Mouse (Mus musculus): ENCODE results near the gene Lpin2. TPM values are rescaled to one million over a fixed set of nuclear protein-coding genes. Genes with fewer than 3 reads are reported as not detected.
A peak's percentile ranks its signal among the peaks of the same experiment; 100 is the strongest.

The Lpin2 gene
- polyA plus RNA-seq, 1 experiment from 2014 or later, result 42.3 TPM

DNA sequence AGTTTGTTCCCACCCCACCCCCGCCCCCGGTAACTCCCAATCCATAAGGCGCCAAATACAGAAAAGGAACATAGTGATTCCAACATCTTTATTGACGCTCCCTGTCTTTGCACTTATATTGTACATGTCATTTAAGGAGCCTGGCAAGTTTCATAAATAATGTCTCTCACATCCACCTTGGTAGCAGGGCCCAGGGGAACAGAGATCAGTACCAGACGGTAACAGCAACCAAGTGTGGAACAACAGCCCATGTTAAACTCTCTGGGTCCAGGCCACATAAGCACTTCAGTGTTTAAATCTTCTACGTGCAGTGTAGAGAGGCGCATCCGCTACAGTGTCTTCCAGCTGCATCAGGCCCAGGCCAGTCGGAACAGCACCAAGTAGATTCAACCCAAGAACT is 69.7 kb downstream of the Lpin2 start:
- peak overlapping the region; percentile 60 for H3K27ac ChIP-seq (replicated peaks)
- H3K27me3 ChIP-seq, result no peaks in the 10 kb centered on the region
- no peaks in the 10 kb centered on the region for H3K9me3 ChIP-seq (replicated peaks)
- H3K36me3 ChIP-seq (replicated peaks), result peaks cover 94% of the 10 kb centered on the region
- H3K4me2 ChIP-seq, result no peak overlapping the region
- no peak overlapping the region for H3K4me3 ChIP-seq (replicated peaks)
- H3K4me1 ChIP-seq (replicated peaks), result peaks cover 55% of the 10 kb centered on the region
- WGBS (ENCODE audit: insufficient replicate concordance), result 92% methylated on average over 9 of the region's 9 CpGs
- no peak for ATAC-seq (ENCODE audit: insufficient read depth)
- H3K9ac ChIP-seq, result no peak overlapping the region

DNA sequence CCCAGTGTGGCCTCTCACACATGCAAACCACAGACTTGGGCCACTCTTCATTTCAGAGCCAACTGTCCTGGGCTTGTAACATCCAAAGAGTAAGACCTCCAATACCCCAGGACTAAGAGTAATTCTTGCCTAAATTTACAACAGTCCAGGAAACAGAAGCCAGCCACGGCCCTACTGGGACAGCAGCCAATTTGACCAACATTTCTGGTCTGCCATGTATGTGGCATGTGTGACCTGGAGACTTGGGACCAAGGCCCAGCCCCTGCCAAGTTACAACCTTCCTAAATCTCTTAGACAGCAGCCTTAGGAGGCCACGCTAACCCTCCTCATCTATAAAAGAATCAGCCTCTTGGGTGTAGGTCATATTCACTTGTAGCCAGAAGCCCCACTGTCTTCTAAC is 71.0 kb downstream of the Lpin2 start:
- H3K4me1 ChIP-seq (replicated peaks), result peaks cover 68% of the 10 kb centered on the region
- no peaks in the 10 kb centered on the region for H3K27me3 ChIP-seq
- H3K4me3 ChIP-seq (replicated peaks), result no peak overlapping the region
- no peak for ATAC-seq (ENCODE audit: insufficient read depth)
- 79% methylated on average over 2 of the region's 2 CpGs for WGBS (ENCODE audit: insufficient replicate concordance)
- H3K9me3 ChIP-seq (replicated peaks), result no peaks in the 10 kb centered on the region
- H3K27ac ChIP-seq (replicated peaks), result peak overlapping the region; percentile 60; the same call in 1 of the 2 replicates
- H3K36me3 ChIP-seq (replicated peaks), result peaks cover 82% of the 10 kb centered on the region
- H3K4me2 ChIP-seq, result no peak overlapping the region
- H3K9ac ChIP-seq, result no peak overlapping the region

- Histone ChIP-seq H3K9ac (no peak overlapping the region), H3K4me2 (no peak overlapping the region), H3K9me3 (replicated peaks) (no peaks in the 10 kb centered on the region), H3K4me3 (replicated peaks) (no peak overlapping the region), H3K27ac (replicated peaks) (peak overlapping the region; percentile 58), H3K4me1 (replicated peaks) (peaks cover 75% of the 10 kb centered on the region), H3K36me3 (replicated peaks) (peaks cover 75% of the 10 kb centered on the region), H3K27me3 (no peaks in the 10 kb centered on the region)
- ATAC-seq (ENCODE audit: insufficient read depth), result no peak
- WGBS (ENCODE audit: insufficient replicate concordance), result 75% methylated on average over 5 of the region's 5 CpGs
Measured at GRCm38 (mm10) chr17:71254106-71254505, 71.7 kb downstream of the Lpin2 start.

GRCm38 (mm10) chr17:71254736-71255135 is 72.4 kb downstream of the Lpin2 start:
- peak overlapping the region; percentile 58 for H3K27ac ChIP-seq (replicated peaks)
- no peak overlapping the region for H3K4me2 ChIP-seq
- 40% methylated on average over 6 of the region's 6 CpGs for WGBS (ENCODE audit: insufficient replicate concordance)
- H3K4me1 ChIP-seq (replicated peaks), result peaks cover 81% of the 10 kb centered on the region
- H3K36me3 ChIP-seq (replicated peaks), result peaks cover 69% of the 10 kb centered on the region
- H3K9ac ChIP-seq, result no peak overlapping the region
- no peaks in the 10 kb centered on the region for H3K9me3 ChIP-seq (replicated peaks)
- no peaks in the 10 kb centered on the region for H3K27me3 ChIP-seq
- H3K4me3 ChIP-seq (replicated peaks), result no peak overlapping the region
- no peak for ATAC-seq (ENCODE audit: insufficient read depth)

GRCm38 (mm10) chr17:71256068-71256615 is 73.8 kb downstream of the Lpin2 start:
- peak overlapping the region; percentile 74 for H3K27ac ChIP-seq (replicated peaks)
- H3K4me2 ChIP-seq, result no peak overlapping the region
- no peaks in the 10 kb centered on the region for H3K9me3 ChIP-seq (replicated peaks)
- peaks cover 81% of the 10 kb centered on the region for H3K4me1 ChIP-seq (replicated peaks)
- H3K4me3 ChIP-seq (replicated peaks), result no peak overlapping the region
- H3K27me3 ChIP-seq, result no peaks in the 10 kb centered on the region
- no peak for ATAC-seq (ENCODE audit: insufficient read depth)
- H3K36me3 ChIP-seq (replicated peaks), result peaks cover 56% of the 10 kb centered on the region
- peak overlapping the region; percentile 34; the same call in 1 of the 2 replicates for H3K9ac ChIP-seq
- WGBS (ENCODE audit: insufficient replicate concordance), result 47% methylated on average over 14 of the region's 14 CpGs

GRCm38 (mm10) chr17:71256806-71257536 is 74.6 kb downstream of the Lpin2 start:
- peaks cover 48% of the 10 kb centered on the region for H3K36me3 ChIP-seq (replicated peaks)
- H3K9me3 ChIP-seq (replicated peaks), result no peaks in the 10 kb centered on the region
- H3K4me2 ChIP-seq, result no peak overlapping the region
- no peak overlapping the region for H3K4me3 ChIP-seq (replicated peaks)
- H3K9ac ChIP-seq, result peak overlapping the region; percentile 34; the same call in 1 of the 2 replicates
- H3K27me3 ChIP-seq, result no peaks in the 10 kb centered on the region
- peak overlapping the region; percentile 74 for H3K27ac ChIP-seq (replicated peaks)
- peaks cover 83% of the 10 kb centered on the region for H3K4me1 ChIP-seq (replicated peaks)
- no peak for ATAC-seq (ENCODE audit: insufficient read depth)
- 45% methylated on average over 13 of the region's 13 CpGs for WGBS (ENCODE audit: insufficient replicate concordance)

DNA sequence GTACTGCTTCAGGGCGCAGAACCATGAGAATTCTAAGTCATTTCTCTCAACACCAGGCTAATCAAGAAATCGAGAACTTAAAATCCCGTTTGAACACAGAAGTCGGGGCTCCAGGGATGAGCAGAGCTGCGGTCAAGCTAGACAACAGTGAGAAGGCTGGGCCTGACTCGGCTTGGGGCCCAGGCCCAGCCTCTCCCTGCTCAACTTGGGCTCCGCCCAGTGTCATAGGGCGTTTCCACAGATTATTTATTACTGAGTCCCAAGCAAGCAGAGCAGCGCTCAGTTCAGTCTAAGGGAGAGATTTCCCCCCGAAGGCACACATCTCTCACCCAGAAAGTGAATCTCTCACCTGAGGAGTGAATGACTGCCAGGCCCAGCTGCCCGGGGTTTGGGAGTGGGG is 77.4 kb downstream of the Lpin2 start:
- Histone ChIP-seq H3K27me3 (no peaks in the 10 kb centered on the region), H3K27ac (replicated peaks) (peak overlapping the region; percentile 89), H3K9me3 (replicated peaks) (no peaks in the 10 kb centered on the region), H3K4me3 (replicated peaks) (peak overlapping the region; percentile 38), H3K4me2 (peak overlapping the region; percentile 72), H3K4me1 (replicated peaks) (peaks cover 99% of the 10 kb centered on the region), H3K36me3 (replicated peaks) (peaks cover 22% of the 10 kb centered on the region), H3K9ac (peak overlapping the region; percentile 48)
- WGBS (ENCODE audit: insufficient replicate concordance), result 13% methylated on average over 11 of the region's 11 CpGs
- ATAC-seq (ENCODE audit: insufficient read depth), result peak; percentile 91

DNA sequence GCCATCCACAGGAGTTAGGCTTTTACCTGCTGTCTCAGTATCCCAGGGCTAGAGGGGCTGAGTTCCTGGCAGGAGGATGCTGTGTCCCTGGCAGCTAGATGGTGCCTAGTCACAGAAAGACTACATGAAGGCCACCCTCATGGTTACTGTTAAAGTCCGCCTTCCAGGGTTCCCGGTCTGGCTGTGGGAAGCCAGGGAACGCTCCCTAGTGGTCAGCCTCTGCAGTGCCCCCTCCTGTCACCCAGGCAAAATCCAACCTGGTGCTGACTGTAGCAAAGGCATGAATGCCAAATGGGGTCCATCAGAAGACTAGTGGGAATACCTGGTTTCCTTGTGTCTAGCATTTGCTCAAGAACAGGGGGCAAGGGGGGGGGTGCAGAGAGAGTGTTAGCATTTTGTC is 78.3 kb downstream of the Lpin2 start:
- Histone ChIP-seq H3K36me3 (replicated peaks) (peaks cover 15% of the 10 kb centered on the region), H3K27ac (replicated peaks) (peak overlapping the region; percentile 89), H3K9me3 (replicated peaks) (no peaks in the 10 kb centered on the region), H3K4me3 (replicated peaks) (no peak overlapping the region), H3K27me3 (no peaks in the 10 kb centered on the region), H3K4me1 (replicated peaks) (peaks cover 100% of the 10 kb centered on the region), H3K9ac (peak overlapping the region; percentile 48; the same call in 1 of the 2 replicates), H3K4me2 (peak overlapping the region; percentile 72)
- no peak for ATAC-seq (ENCODE audit: insufficient read depth)
- WGBS (ENCODE audit: insufficient replicate concordance), result 52% methylated on average over 3 of the region's 3 CpGs

GRCm38 (mm10) chr17:71263136-71263535 is 80.8 kb downstream of the Lpin2 start:
- Histone ChIP-seq H3K9ac (peak overlapping the region; percentile 33; the same call in 1 of the 2 replicates), H3K27me3 (no peaks in the 10 kb centered on the region), H3K36me3 (replicated peaks) (no peaks in the 10 kb centered on the region), H3K9me3 (replicated peaks) (no peaks in the 10 kb centered on the region), H3K4me2 (peak overlapping the region; percentile 53), H3K27ac (replicated peaks) (peak overlapping the region; percentile 89), H3K4me1 (replicated peaks) (peaks cover 98% of the 10 kb centered on the region), H3K4me3 (replicated peaks) (no peak overlapping the region)
- ATAC-seq (ENCODE audit: insufficient read depth), result no peak
- WGBS (ENCODE audit: insufficient replicate concordance), result 19% methylated on average over 6 of the region's 6 CpGs

- H3K4me1 ChIP-seq (replicated peaks), result peaks cover 98% of the 10 kb centered on the region
- H3K27me3 ChIP-seq, result no peaks in the 10 kb centered on the region
- H3K27ac ChIP-seq (replicated peaks), result peak overlapping the region; percentile 89
- peak overlapping the region; percentile 53 for H3K4me2 ChIP-seq
- no peak for ATAC-seq (ENCODE audit: insufficient read depth)
- no peaks in the 10 kb centered on the region for H3K36me3 ChIP-seq (replicated peaks)
- peak overlapping the region; percentile 34 for H3K4me3 ChIP-seq (replicated peaks)
- WGBS (ENCODE audit: insufficient replicate concordance), result 18% methylated on average over 4 of the region's 4 CpGs
- H3K9ac ChIP-seq, result peak overlapping the region; percentile 26; the same call in 1 of the 2 replicates
- H3K9me3 ChIP-seq (replicated peaks), result no peaks in the 10 kb centered on the region
Measured at GRCm38 (mm10) chr17:71264739-71265138, 82.4 kb downstream of the Lpin2 start.

DNA sequence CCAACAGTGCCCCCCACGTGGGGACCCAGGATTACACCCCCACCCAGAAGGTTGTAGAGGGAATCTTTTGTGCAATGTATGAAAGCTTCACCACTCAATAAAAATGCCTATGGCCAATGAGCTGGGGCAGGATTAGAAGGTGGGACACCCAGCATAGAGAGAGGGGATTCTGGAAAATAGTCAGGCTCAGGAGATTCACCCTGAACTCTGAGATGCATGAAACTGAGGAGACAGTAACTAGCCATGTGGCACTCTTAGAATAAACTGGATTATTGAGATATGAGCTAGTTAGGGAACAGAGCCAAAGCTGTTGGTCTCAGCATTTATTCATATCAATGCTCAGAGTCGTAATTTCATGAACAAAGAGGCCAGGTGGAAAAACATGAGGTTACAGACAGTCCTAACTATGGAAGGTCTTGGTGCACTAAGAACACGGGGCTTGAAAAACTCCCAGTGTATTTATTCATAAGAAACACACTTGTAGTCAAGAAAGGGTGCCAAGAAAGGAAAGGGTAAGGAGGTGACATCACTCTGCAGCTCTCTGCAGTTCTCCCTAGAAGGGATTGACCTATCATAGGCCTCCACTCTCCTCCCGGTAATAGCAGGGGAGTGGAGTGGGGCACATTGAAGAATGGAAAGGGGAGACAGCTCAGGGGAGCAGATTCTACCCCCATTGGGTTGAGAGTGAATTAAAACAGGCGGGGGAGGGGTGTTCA is 83.1 kb downstream of the Lpin2 start:
- peak overlapping the region; percentile 53 for H3K4me2 ChIP-seq
- peak overlapping the region; percentile 26 for H3K9ac ChIP-seq
- H3K27ac ChIP-seq (replicated peaks), result peak overlapping the region; percentile 89
- H3K36me3 ChIP-seq (replicated peaks), result no peaks in the 10 kb centered on the region
- peaks cover 98% of the 10 kb centered on the region for H3K4me1 ChIP-seq (replicated peaks)
- H3K9me3 ChIP-seq (replicated peaks), result no peaks in the 10 kb centered on the region
- WGBS (ENCODE audit: insufficient replicate concordance), result 29% methylated on average over 5 of the region's 5 CpGs
- no peak for ATAC-seq (ENCODE audit: insufficient read depth)
- no peaks in the 10 kb centered on the region for H3K27me3 ChIP-seq
- H3K4me3 ChIP-seq (replicated peaks), result peak overlapping the region; percentile 34

Data from liver, embryonic 15.5 days (tissue).